Mouse (Mus musculus) bone marrow macrophage, adult 2 months (primary cell): ENCODE measurements around the gene Hdac1. TPM values are rescaled to one million over a fixed set of nuclear protein-coding genes. Genes with fewer than 3 reads are reported as not detected.
"Not testable (repeated sequence)": the region's sequence is repeated elsewhere in the genome, so short reads cannot be mapped to it uniquely, and the experiment has no call there.

Experiments
- H3K27ac ChIP-seq: 2 replicates; pipeline ENCODE4 v1.5.1; 2012; ENCODE audit warnings: low read depth, low read length; ENCODE audit not compliant: insufficient read depth
- H3K4me1 ChIP-seq: 2 replicates; pipeline ENCODE4 v1.6.1; 2012; ENCODE audit warnings: low read length; ENCODE audit not compliant: control insufficient read depth, insufficient read depth
- H3K4me3 ChIP-seq: 2 replicates; pipeline ENCODE4 v1.5.1; 2012; ENCODE audit warnings: mild to moderate bottlenecking, low read length, moderate library complexity; ENCODE audit not compliant: insufficient read depth
- CTCF ChIP-seq: IDR thresholded peaks from 2 replicates; pipeline ENCODE4 v1.5.1; 2012; ENCODE audit warnings: low read depth, mild to moderate bottlenecking, low read length, moderate library complexity
- POLR2A ChIP-seq: IDR thresholded peaks from 2 replicates; pipeline ENCODE4 v1.6.1; 2012; ENCODE audit warnings: mild to moderate bottlenecking, low read depth, low read length, borderline replicate concordance
- polyA plus RNA-seq: library from polyadenylated mRNA; stranded (reverse); fragments of >200 nt; gene quantifications from 2 replicates; pipeline ENCODE4 v1.2.4, GENCODE M21; 2012; ENCODE audit not compliant: missing spikeins, insufficient read depth, insufficient read length

Hdac1 gene
- polyA plus RNA-seq, 1 experiment, result 75.2 TPM

DNA sequence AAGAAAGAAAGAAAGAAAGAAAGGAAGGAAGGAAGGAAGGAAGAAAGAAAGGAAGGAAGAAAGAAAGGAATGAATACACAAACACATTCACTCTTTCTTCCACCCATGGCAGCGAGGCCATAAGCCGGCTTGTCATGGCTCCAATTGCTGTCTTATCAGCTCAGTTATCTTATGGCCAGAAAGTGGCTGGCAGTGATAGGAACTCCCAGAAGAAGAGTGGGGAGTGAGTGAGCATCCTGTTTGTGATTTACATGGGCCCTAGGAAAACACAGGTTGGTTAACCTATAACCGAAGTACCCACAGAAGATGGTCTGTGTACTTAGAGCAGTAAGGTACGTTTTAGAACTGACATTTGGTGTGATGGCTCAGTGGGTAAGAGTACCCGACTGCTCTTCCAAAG lies 18.7 kb upstream of the Hdac1 start:
- TF ChIP-seq POLR2A (no peak), CTCF (no peak)

DNA sequence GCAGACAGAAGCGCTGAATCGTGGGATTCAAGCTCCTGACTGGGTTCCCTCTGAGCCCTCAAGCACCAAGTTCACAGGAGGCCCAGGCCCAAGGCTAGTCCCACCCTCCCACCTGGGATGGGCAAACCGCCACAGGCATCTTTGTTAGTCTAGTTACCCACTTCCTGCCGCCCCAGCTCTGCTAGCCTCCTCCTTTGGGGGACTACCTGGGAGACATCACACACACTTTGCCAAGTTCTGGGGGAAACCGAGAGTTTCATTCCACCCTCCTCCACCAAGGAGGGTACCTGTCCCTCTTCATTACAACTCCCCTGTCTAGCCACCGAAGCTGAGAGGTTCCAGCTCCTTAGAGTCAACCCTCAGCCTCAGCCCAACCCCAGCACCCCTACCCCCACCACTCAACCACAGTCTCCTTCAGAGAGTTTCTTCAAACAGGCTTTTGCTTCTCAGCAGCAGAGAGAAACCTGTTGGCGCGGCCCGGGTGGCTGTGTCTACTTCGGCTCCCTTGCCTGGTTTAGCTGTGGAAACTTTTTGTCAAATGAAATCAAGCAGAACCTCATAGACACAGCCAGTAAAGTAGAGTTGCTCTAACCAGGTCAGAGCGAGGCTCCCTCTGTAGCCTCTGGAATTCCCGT lies 15.9 kb upstream of the Hdac1 start:
- no peak for TF ChIP-seq POLR2A
- TF ChIP-seq CTCF, result no peak
- no peak overlapping the region for H3K4me3 ChIP-seq
- H3K27ac ChIP-seq, result no peak overlapping the region
- H3K4me1 ChIP-seq, result peaks cover 8% of the 10 kb centered on the region

More for the DNA sequence above, 18.7 kb upstream of the Hdac1 start:
- H3K4me1 ChIP-seq, result peaks cover 6% of the 10 kb centered on the region
- no peak overlapping the region for H3K27ac ChIP-seq
- no peak overlapping the region for H3K4me3 ChIP-seq

GRCm38 (mm10) chr4:129557256-129557808 lies 14.8 kb upstream of the Hdac1 start:
- TF ChIP-seq CTCF (no peak), POLR2A (no peak)
- H3K4me3 ChIP-seq, result no peak overlapping the region
- no peak overlapping the region for H3K27ac ChIP-seq
- H3K4me1 ChIP-seq, result peaks cover 8% of the 10 kb centered on the region

- peaks cover 8% of the 10 kb centered on the region for H3K4me1 ChIP-seq
- H3K4me3 ChIP-seq, result peak overlapping the region; percentile 69
- TF ChIP-seq CTCF (no peak), POLR2A (no peak)
- H3K27ac ChIP-seq, result peak overlapping the region; percentile 25; the same call in 1 of the 2 replicates
Measured at GRCm38 (mm10) chr4:129556532-129557223, 14.2 kb upstream of the Hdac1 start.

DNA sequence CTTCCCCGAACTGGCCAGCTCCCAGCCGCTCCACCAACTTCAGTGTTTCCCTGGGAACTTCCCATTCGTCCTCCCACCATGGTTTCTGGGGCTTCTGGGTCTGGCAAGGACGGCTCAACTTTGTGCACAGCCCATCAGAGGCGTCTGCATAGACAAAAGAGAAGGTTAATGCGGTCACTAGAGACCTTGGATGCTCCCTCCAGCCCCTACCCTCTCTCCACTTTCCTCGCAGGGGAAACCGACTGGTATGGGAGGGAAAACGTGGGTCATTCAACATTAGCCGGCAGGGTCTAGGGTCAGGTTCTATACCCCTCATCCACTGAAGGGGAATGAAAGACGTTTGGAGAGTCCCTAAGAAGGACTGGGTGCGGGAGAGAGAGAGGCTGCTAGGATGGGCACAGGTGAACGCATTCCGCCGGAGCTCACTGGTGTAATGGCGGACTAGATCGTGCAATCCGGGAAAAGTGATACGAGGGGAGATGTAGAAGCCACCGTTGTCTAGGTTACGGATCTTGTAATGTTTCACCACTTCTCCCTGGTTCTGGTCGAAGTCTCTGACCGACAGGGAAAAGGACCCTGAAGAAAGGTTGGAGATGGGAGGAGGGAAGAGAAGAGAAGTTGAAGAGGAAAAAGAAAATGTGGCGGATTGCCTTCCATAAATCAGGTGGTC lies 13.5 kb upstream of the Hdac1 start:
- H3K4me1 ChIP-seq, result peaks cover 8% of the 10 kb centered on the region
- peak overlapping the region; percentile 69 for H3K4me3 ChIP-seq
- 0 out of 2 replicates have a peak overlapping the region, but pooled peaks have one; percentile 11 for H3K27ac ChIP-seq
- no peak for TF ChIP-seq POLR2A
- TF ChIP-seq CTCF, result no peak

DNA sequence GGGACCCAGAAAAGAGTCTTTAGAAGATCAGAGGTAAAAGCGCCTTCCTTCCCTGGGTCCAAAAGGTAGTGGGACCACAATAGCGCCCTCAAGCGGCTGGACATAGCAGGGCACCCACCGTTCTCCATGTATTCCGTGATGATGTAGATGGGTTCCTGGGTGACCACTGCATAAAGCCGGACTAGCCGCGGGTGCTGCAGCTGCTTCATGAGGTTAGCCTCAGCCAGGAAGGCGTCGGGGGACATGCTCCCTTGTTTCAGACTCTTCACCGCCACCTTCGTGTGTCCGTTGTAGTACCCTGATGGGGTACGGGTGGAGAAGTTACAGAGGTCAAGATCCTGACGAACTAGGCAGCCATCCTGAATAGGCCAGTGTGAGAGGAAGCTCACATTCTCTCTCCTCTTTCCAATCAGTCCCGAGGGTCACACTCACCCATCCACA lies 12.9 kb upstream of the Hdac1 start:
- Histone ChIP-seq H3K4me3 (peak overlapping the region; percentile 69), H3K27ac (no peak overlapping the region), H3K4me1 (peaks cover 8% of the 10 kb centered on the region)
- TF ChIP-seq POLR2A (no peak), CTCF (peak; percentile 84)

- H3K27ac ChIP-seq, H3K4me1 ChIP-seq, H3K4me3 ChIP-seq: not testable (repeated sequence)
Measured at GRCm38 (mm10) chr4:129554512-129554911, 12.0 kb upstream of the Hdac1 start.

- Histone ChIP-seq H3K27ac (no peak overlapping the region), H3K4me1 (no peaks in the 10 kb centered on the region; the same call in 1 of the 2 replicates)
Measured at GRCm38 (mm10) chr4:129550295-129550694, 7.8 kb upstream of the Hdac1 start.

DNA sequence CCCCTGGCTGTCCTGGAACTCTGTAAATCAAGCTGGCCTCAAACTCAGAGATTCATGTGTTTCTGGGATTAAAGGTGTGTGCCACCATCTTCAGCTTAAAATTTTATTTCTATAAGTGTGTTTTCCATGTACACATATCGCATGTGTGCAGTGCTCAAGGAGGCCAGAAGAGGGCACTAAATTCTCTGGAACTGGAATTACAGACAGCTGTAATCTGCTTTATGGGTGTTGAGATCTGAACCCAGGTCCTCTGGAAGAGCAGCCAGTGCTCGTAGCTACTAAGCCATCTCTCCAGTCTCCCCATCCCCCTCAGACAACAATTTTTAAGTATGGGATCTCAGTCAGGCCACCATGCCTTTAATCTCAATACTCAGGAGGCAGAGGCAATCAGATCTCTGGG lies 6.8 kb upstream of the Hdac1 start:
- Histone ChIP-seq H3K4me1 (no peaks in the 10 kb centered on the region), H3K27ac (no peak overlapping the region), H3K4me3 (no peak overlapping the region)
- peak; percentile 42 for TF ChIP-seq CTCF
- no peak for TF ChIP-seq POLR2A

More at GRCm38 (mm10) chr4:129550295-129550694, 7.8 kb upstream of the Hdac1 start:
- H3K4me3 ChIP-seq, result no peak overlapping the region
- TF ChIP-seq CTCF (no peak), POLR2A (no peak)

DNA sequence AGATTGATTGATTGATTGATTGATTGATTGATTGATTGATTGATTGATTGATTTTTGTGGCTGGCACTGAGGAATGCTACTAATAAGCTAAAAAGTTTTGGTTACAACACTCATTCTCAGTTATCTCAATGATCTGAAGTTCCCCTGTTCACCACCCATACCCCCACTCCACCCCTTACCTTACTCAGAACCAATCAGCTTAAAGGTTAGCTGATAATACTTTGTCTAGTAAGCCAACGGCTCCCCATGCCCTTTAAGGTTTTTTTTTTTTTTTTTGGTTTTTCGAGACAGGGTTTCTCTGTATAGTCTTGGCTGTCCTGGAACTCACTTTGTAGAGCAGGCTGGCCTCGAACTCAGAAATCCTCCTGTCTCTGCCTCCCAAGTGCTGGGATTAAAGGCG lies 5.1 kb upstream of the Hdac1 start:
- H3K4me3 ChIP-seq, H3K27ac ChIP-seq, H3K4me1 ChIP-seq: not testable (repeated sequence)
